Mouse (Mus musculus) spleen, adult 2 months (tissue): ENCODE data around the gene Gbx1.

Source experiments
- CTCF ChIP-seq: fragments of 200-500 bp; IDR thresholded peaks from 2 replicates; pipeline ENCODE4 v1.5.1; 2011; ENCODE audit warnings: mild to moderate bottlenecking, inconsistent platforms; ENCODE audit not compliant: insufficient read depth, insufficient read length, insufficient replicate concordance; ENCODE audit errors: extremely low read depth
- POLR2A ChIP-seq: fragments of 200-500 bp; IDR thresholded peaks from 2 replicates; pipeline ENCODE4 v1.6.1; 2011; ENCODE audit warnings: low read depth, low read length, inconsistent platforms

DNA sequence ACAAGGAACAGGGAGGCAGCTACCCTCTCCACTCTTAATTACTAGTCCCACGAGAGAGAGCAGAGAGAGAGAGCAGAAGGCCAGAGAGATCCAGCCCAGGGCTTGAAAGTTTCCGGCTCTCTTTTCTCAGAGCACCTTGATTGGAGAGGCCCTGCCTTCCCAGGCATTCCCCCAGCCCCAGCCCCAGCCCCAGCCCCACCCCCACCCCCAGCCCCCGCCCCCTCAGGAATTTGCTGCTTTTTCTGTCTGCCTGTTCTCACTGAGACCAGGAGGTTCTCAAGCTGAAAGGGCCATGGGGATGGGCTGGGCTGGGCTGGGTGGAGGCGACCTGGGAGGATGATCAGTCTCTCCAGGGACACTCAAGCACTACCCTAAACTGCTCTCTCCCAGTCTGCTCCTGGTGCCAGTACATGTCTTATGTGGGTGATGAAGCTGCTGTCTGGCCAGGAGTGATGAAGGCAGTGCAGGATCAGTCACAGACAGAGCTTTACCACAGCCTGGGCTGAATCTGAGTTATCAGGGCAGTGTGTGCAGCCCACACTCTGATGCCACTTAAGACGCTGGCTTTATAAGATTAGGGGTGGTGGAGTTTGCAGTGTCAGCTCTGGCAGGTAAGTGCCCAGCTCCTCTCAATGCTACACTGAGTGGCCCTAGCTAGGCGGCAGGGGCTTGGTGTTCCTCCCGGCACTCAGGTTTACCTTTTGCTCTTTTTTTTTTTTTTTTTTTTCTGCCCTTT lies 54.0 kb downstream of the Gbx1 start:
- no peak for TF ChIP-seq CTCF
- no peak for TF ChIP-seq POLR2A
